Mouse (Mus musculus) MEL (cell line): ENCODE measurements at regions not wholly inside any gene's neighbourhood (a gene's known extent, or its start where the extent isn't known, plus 50 kb on each side); places are given as distances from the start of the nearest gene placed in this dataset.

Experiments
- DNase-seq: peaks from one replicate; pipeline ENCODE4 v3.0.0; 2011; ENCODE audit warnings: low read depth, low spot score
- H3K27ac ChIP-seq: 2 replicates; pipeline ENCODE4 v1.5.1; 2012; ENCODE audit warnings: low read depth, mild to moderate bottlenecking, control low read depth, low read length, moderate library complexity; ENCODE audit not compliant: control insufficient read depth
- H3K27me3 ChIP-seq, 2 experiments: fragments of 150-350 bp in 1 of 2; sonication (generic) in 1 of 2; 2 replicates each; pipeline ENCODE4 v1.6.1; 2012; ENCODE audit warnings: low read length in 2 of 2, mild to moderate bottlenecking in 2 of 2, improper control_type of control experiment in 1 of 2, moderate library complexity in 1 of 2; ENCODE audit not compliant: insufficient read depth in 2 of 2, control insufficient read depth in 1 of 2
- H3K36me3 ChIP-seq, 2 experiments: 2 replicates each; pipeline ENCODE4 v1.6.1; 2012 to 2014; ENCODE audit warnings: low read length in 2 of 2, improper control_type of control experiment in 1 of 2, inconsistent platforms in 1 of 2, mild to moderate bottlenecking in 1 of 2; ENCODE audit not compliant: insufficient read depth in 2 of 2, control insufficient read depth in 1 of 2
- H3K4me1 ChIP-seq, 2 experiments: fragments of 150-350 bp in 1 of 2; sonication (generic) in 1 of 2; 2 replicates each; pipeline ENCODE4 v1.6.1; 2012; ENCODE audit warnings: low read length in 2 of 2, improper control_type of control experiment in 1 of 2, mild to moderate bottlenecking in 1 of 2; ENCODE audit not compliant: insufficient read depth in 2 of 2, control insufficient read depth in 1 of 2
- H3K4me3 ChIP-seq, 2 experiments: fragments of 150-350 bp in 1 of 2; sonication (generic) in 1 of 2; 2 replicates each; pipeline ENCODE4 v1.5.1; 2012; ENCODE audit warnings: low read depth in 2 of 2, low read length in 2 of 2, mild to moderate bottlenecking in 2 of 2, moderate library complexity in 2 of 2, control low read depth in 1 of 2, improper control_type of control experiment in 1 of 2; ENCODE audit not compliant: control insufficient read depth in 1 of 2, insufficient read depth in 1 of 2
- H3K79me2 ChIP-seq: 2 replicates; pipeline ENCODE4 v1.6.1; 2012; ENCODE audit warnings: mild to moderate bottlenecking, low read length, moderate library complexity; ENCODE audit not compliant: control insufficient read depth, poor library complexity, insufficient read depth
- H3K9ac ChIP-seq: 2 replicates; pipeline ENCODE4 v1.6.1; 2012; ENCODE audit warnings: low read depth, mild to moderate bottlenecking, control low read depth, low read length, moderate library complexity; ENCODE audit not compliant: control insufficient read depth, poor library complexity, severe bottlenecking
- H3K9me3 ChIP-seq: fragments of 150-350 bp; sonication (generic); replicated peaks from 2 replicates; pipeline ENCODE4 v1.6.1; 2012; ENCODE audit warnings: mild to moderate bottlenecking, low read length, improper control_type of control experiment, moderate library complexity; ENCODE audit not compliant: insufficient read depth
- BHLHE40 ChIP-seq: IDR thresholded peaks from 2 replicates; pipeline ENCODE4 v1.6.1; 2012; ENCODE audit warnings: low read depth, mild to moderate bottlenecking, inconsistent platforms, low read length, improper control_type of control experiment, borderline replicate concordance
- CHD1 ChIP-seq: IDR thresholded peaks from 2 replicates; pipeline ENCODE4 v1.6.1; 2012; ENCODE audit warnings: low read depth, mild to moderate bottlenecking, inconsistent platforms, low read length, improper control_type of control experiment
- CTCF ChIP-seq, 3 experiments: IDR thresholded peaks in 2 of 3; conservative IDR thresholded peaks in 1 of 3; 2 replicates each; pipeline ENCODE4 v1.5.1; 2011 to 2012; ENCODE audit warnings: low read length in 3 of 3, low read depth in 2 of 3, mild to moderate bottlenecking in 2 of 3, improper control_type of control experiment in 1 of 3, inconsistent platforms in 1 of 3, mixed read lengths in 1 of 3, moderate library complexity in 1 of 3; ENCODE audit not compliant: control insufficient read depth in 1 of 3, insufficient read depth in 1 of 3, poor library complexity in 1 of 3, severe bottlenecking in 1 of 3
- E2F4 ChIP-seq: IDR thresholded peaks from 2 replicates; pipeline ENCODE4 v1.6.1; 2011; ENCODE audit warnings: low read depth, low read length, improper control_type of control experiment, borderline replicate concordance
- ELF1 ChIP-seq: IDR thresholded peaks from 2 replicates; pipeline ENCODE4 v1.6.1; 2014; ENCODE audit warnings: low read depth, mild to moderate bottlenecking, inconsistent platforms, low read length, improper control_type of control experiment, moderate library complexity
- EP300 ChIP-seq, 2 experiments: IDR thresholded peaks; 2 replicates each; pipeline ENCODE4 v1.6.1; 2011; ENCODE audit warnings: improper control_type of control experiment in 2 of 2, low read length in 2 of 2, low read depth in 1 of 2, mild to moderate bottlenecking in 1 of 2
- ETS1 ChIP-seq: IDR thresholded peaks from 2 replicates; pipeline ENCODE4 v1.6.1; 2012; ENCODE audit warnings: low read depth, mild to moderate bottlenecking, inconsistent platforms, low read length, improper control_type of control experiment, moderate library complexity
- HCFC1 ChIP-seq: IDR thresholded peaks from 2 replicates; pipeline ENCODE4 v1.6.1; 2012; ENCODE audit warnings: low read depth, mild to moderate bottlenecking, inconsistent platforms, low read length, improper control_type of control experiment, moderate library complexity
- JUND ChIP-seq: IDR thresholded peaks from 2 replicates; pipeline ENCODE4 v1.6.1; 2011; ENCODE audit warnings: low read depth, mild to moderate bottlenecking, improper control_type of control experiment, low read length
- KAT2A ChIP-seq: conservative IDR thresholded peaks from 2 replicates; pipeline ENCODE4 v1.6.1; 2012; ENCODE audit warnings: low read depth, low read length, improper control_type of control experiment, inconsistent platforms
- MAZ ChIP-seq: IDR thresholded peaks from 2 replicates; pipeline ENCODE4 v1.6.1; 2012; ENCODE audit warnings: low read depth, mild to moderate bottlenecking, inconsistent platforms, low read length, improper control_type of control experiment
- MYB ChIP-seq: IDR thresholded peaks from 2 replicates; pipeline ENCODE4 v1.6.1; 2011; ENCODE audit warnings: mild to moderate bottlenecking, low read depth, low read length, improper control_type of control experiment
- MYC ChIP-seq: IDR thresholded peaks from 2 replicates; pipeline ENCODE4 v1.6.1; 2011; ENCODE audit warnings: low read depth, mild to moderate bottlenecking, low read length, improper control_type of control experiment, moderate library complexity
- NELFE ChIP-seq: IDR thresholded peaks from 2 replicates; pipeline ENCODE4 v1.6.1; 2011; ENCODE audit warnings: low read depth, low read length, improper control_type of control experiment
- NRF1 ChIP-seq: IDR thresholded peaks from 2 replicates; pipeline ENCODE4 v1.6.1; 2014; ENCODE audit warnings: low read depth, mild to moderate bottlenecking, inconsistent platforms, low read length, improper control_type of control experiment, moderate library complexity; ENCODE audit not compliant: poor library complexity, insufficient read depth, severe bottlenecking
- POLR2AphosphoS2 ChIP-seq: IDR thresholded peaks from 2 replicates; pipeline ENCODE4 v1.6.1; 2011; ENCODE audit warnings: low read length, improper control_type of control experiment
- POLR2AphosphoS5 ChIP-seq: IDR thresholded peaks from 2 replicates; pipeline ENCODE4 v1.6.1; 2012; ENCODE audit warnings: low read depth, borderline replicate concordance, mild to moderate bottlenecking, inconsistent platforms, low read length, moderate library complexity, mixed read lengths
- RAD21 ChIP-seq: IDR thresholded peaks from 2 replicates; pipeline ENCODE4 v1.6.1; 2011; ENCODE audit warnings: mild to moderate bottlenecking, low read depth, low read length, improper control_type of control experiment
- RCOR1 ChIP-seq: IDR thresholded peaks from 2 replicates; pipeline ENCODE4 v1.6.1; 2012; ENCODE audit warnings: low read depth, mild to moderate bottlenecking, inconsistent platforms, low read length, improper control_type of control experiment
- SMC3 ChIP-seq: IDR thresholded peaks from 2 replicates; pipeline ENCODE4 v1.6.1; 2011; ENCODE audit warnings: low read depth, low read length, improper control_type of control experiment
- TBP ChIP-seq: IDR thresholded peaks from 2 replicates; pipeline ENCODE4 v1.8.0; 2011; ENCODE audit warnings: low read depth, low read length, improper control_type of control experiment
- TCF12 ChIP-seq: IDR thresholded peaks from 2 replicates; pipeline ENCODE4 v1.6.1; 2014; ENCODE audit warnings: low read depth, mild to moderate bottlenecking, inconsistent platforms, low read length, improper control_type of control experiment, moderate library complexity
- USF2 ChIP-seq, 2 experiments: IDR thresholded peaks; 2 replicates each; pipeline ENCODE4 v1.6.1; 2011 to 2012; ENCODE audit warnings: improper control_type of control experiment in 2 of 2, low read length in 2 of 2, borderline replicate concordance in 1 of 2, inconsistent platforms in 1 of 2, low read depth in 1 of 2, mild to moderate bottlenecking in 1 of 2; ENCODE audit not compliant: insufficient read depth in 1 of 2
- ZMIZ1 ChIP-seq: IDR thresholded peaks from 2 replicates; pipeline ENCODE4 v1.6.1; 2012; ENCODE audit warnings: low read depth, mild to moderate bottlenecking, inconsistent platforms, low read length, improper control_type of control experiment, moderate library complexity

GRCm38 (mm10) chr4:97037693-97038348 is 145.1 kb downstream of the Gm10192 start:
- H3K79me2 ChIP-seq = no peaks in the 10 kb centered on the region
- no peaks in the 10 kb centered on the region for H3K4me1 ChIP-seq
- no peak for TF ChIP-seq EP300 (IDR thresholded peaks at IDR 0.05; ENCODE audit: low read depth in 1 of 2, low read length in 2 of 2)
- no peak for TF ChIP-seq JUND
- no peak for TF ChIP-seq BHLHE40
- TF ChIP-seq HCFC1 = no peak
- no peak for TF ChIP-seq ZMIZ1
- no peak for TF ChIP-seq KAT2A
- no peak for TF ChIP-seq MYB
- TF ChIP-seq TCF12 = no peak
- TF ChIP-seq POLR2AphosphoS2 = no peak
- no peak for TF ChIP-seq MYC
- TF ChIP-seq E2F4 = no peak
- TF ChIP-seq NELFE = no peak
- no peak; the same call in 1 of the 2 replicates for TF ChIP-seq RAD21
- no peak for TF ChIP-seq TBP
- no peak for TF ChIP-seq CTCF (IDR thresholded peaks at IDR 0.05 in 2 of 3, conservative IDR thresholded peaks at IDR 0.05 in 1 of 3; ENCODE audit: control insufficient read depth in 1 of 3, insufficient read depth in 1 of 3, low read depth in 2 of 3, low read length in 3 of 3, poor library complexity in 1 of 3, severe bottlenecking in 1 of 3)
- TF ChIP-seq ETS1 = no peak
- no peak for TF ChIP-seq NRF1
- no peak for TF ChIP-seq POLR2AphosphoS5
- no peak for TF ChIP-seq USF2 (IDR thresholded peaks at IDR 0.05; ENCODE audit: borderline replicate concordance in 1 of 2, insufficient read depth in 1 of 2, low read depth in 1 of 2, low read length in 2 of 2)
- no peak for TF ChIP-seq SMC3
- no peak overlapping the region for H3K27ac ChIP-seq
- no peaks in the 10 kb centered on the region for H3K9me3 ChIP-seq
- no peaks in the 10 kb centered on the region for H3K36me3 ChIP-seq
- no peaks in the 10 kb centered on the region for H3K27me3 ChIP-seq
- DNase-seq = no peak
- no peak overlapping the region for H3K9ac ChIP-seq
- no peak overlapping the region for H3K4me3 ChIP-seq

- H3K9me3 ChIP-seq = no peaks in the 10 kb centered on the region
- no peaks in the 10 kb centered on the region for H3K36me3 ChIP-seq
- TF ChIP-seq RAD21 (no peak), MAZ (no peak), CHD1 (no peak), ELF1 (no peak), JUND (no peak), MYB (no peak), RCOR1 (no peak), NRF1 (no peak)
- H3K9ac ChIP-seq = no peak overlapping the region
- H3K4me3 ChIP-seq = no peak overlapping the region
- no peak for DNase-seq
- no peaks in the 10 kb centered on the region for H3K27me3 ChIP-seq
- no peak overlapping the region for H3K27ac ChIP-seq
- H3K79me2 ChIP-seq = no peaks in the 10 kb centered on the region
- H3K4me1 ChIP-seq = no peaks in the 10 kb centered on the region
Measured at GRCm38 (mm10) chr4:97028938-97029337, 154.0 kb downstream of the Gm10192 start.
